ENCODE assay signal across 4 mouse cellular contexts in the genomic region with DNA sequence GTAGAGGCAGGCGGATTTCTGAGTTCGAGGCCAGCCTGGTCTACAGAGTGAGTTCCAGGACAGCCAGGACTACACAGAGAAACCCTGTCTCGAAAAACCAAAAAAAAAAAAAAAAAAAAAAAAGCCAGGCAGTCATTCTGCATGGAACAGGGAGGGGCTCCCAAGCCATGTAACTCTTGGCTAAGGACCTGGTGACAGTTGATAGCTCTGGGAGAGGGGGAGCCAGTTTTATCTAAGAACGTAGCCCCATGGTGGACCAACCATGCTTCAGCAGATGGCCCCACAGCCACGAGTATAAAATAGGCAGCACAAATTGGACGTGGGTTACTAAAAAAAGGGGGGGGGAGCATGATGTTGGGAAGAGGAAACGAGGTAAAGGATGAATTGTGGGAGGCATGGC. TPM values are rescaled to one million over a fixed set of nuclear protein-coding genes. Genes with fewer than 3 reads are reported as not detected.
DNase-seq lines count a peak whose midpoint lies in the region; ATAC-seq lines count a peak whose summit lies in the region.
"Not testable (repeated sequence)": the region's sequence is repeated elsewhere in the genome, so short reads cannot be mapped to it uniquely, and the experiment has no call there.

No protein-coding gene starts in this region.

- not testable (repeated sequence) for H3K4me1 ChIP-seq in liver, embryonic 11.5 days (replicated peaks; ENCODE audit: control insufficient read depth, insufficient read depth, low read length); liver, embryonic 12.5 days; liver, embryonic 13.5 days (replicated peaks)

- H3K9me3 ChIP-seq in liver, embryonic 11.5 days (ENCODE audit: control insufficient read depth, low read length); liver, embryonic 12.5 days (replicated peaks); liver, embryonic 13.5 days (replicated peaks): not testable (repeated sequence)

- not testable (repeated sequence) for H3K36me3 ChIP-seq in liver, embryonic 11.5 days (ENCODE audit: control insufficient read depth, insufficient read depth, low read length); liver, embryonic 12.5 days; liver, embryonic 13.5 days

- H3K9ac ChIP-seq in liver, embryonic 11.5 days (ENCODE audit: low read depth, low read length); liver, embryonic 12.5 days; liver, embryonic 13.5 days: not testable (repeated sequence)

- H3K4me3 ChIP-seq in liver, embryonic 11.5 days (ENCODE audit: low read depth, low read length); liver, embryonic 12.5 days; liver, embryonic 13.5 days (replicated peaks): not testable (repeated sequence)

- not testable (repeated sequence) for H3K27ac ChIP-seq in liver, embryonic 11.5 days (ENCODE audit: low read depth, low read length); liver, embryonic 12.5 days; liver, embryonic 13.5 days

- peak; percentile 22 for DNase-seq in heart, adult 11 months
- DNase-seq in liver, embryonic 11.5 days (ENCODE audit: low spot score); liver, embryonic 13.5 days: not testable (repeated sequence)

- H3K4me2 ChIP-seq in liver, embryonic 11.5 days; liver, embryonic 13.5 days: not testable (repeated sequence)
- 0 out of 2 replicates have a peak overlapping the region, but pooled peaks have one; percentile 6 for H3K4me2 ChIP-seq in liver, embryonic 12.5 days

- not testable (repeated sequence) for H3K27me3 ChIP-seq in liver, embryonic 11.5 days (replicated peaks; ENCODE audit: control insufficient read depth, insufficient read depth, low read length); liver, embryonic 12.5 days (replicated peaks); liver, embryonic 13.5 days

- WGBS in liver, embryonic 11.5 days: 57% methylated on average over 6 of the region's 7 CpGs
- 40% methylated on average over 6 of the region's 7 CpGs for WGBS in liver, embryonic 12.5 days (ENCODE audit: insufficient replicate concordance)
- 53% methylated on average over 6 of the region's 7 CpGs for WGBS in liver, embryonic 13.5 days (ENCODE audit: insufficient replicate concordance)

- peak; percentile 88 for ATAC-seq in liver, embryonic 11.5 days (replicated peaks; ENCODE audit: low FRiP score)
- peak; percentile 81 for ATAC-seq in liver, embryonic 12.5 days
- peak; percentile 77 for ATAC-seq in liver, embryonic 13.5 days (ENCODE audit: low read depth)

RNA-seq across cellular contexts. Expression of gene Map3k5, which starts 37.2 kb away (rescaled TPM):
- 1.2 and 1.8 TPM in 2 replicates for polyA plus RNA-seq in liver, embryonic 11.5 days (2014; fragmentation: Nextera tagmentation; extraction: Ambion mirVana)
- polyA plus RNA-seq in liver, embryonic 12.5 days (2016; fragmentation: Nextera tagmentation; extraction: Ambion mirVana): 1.2 and 1.3 TPM in 2 replicates
- polyA plus RNA-seq in liver, embryonic 13.5 days (2015; fragmentation: Nextera tagmentation; extraction: Ambion mirVana): 0.71 and 0.78 TPM in 2 replicates
